Mouse (Mus musculus) layer of hippocampus, adult 2 months (tissue): Measurements from ENCODE around the gene Ambn. TPM values are rescaled to one million over a fixed set of nuclear protein-coding genes. Genes with fewer than 3 reads are reported as not detected.
"Not testable (repeated sequence)": the region's sequence is repeated elsewhere in the genome, so short reads cannot be mapped to it uniquely, and the experiment has no call there.

Source experiments
- DNase-seq, 2 experiments: peaks; one replicate each; pipeline ENCODE4 v3.0.0; 2022; ENCODE audit warnings: low spot score in 2 of 2
- H3K27ac ChIP-seq: fragments of 200-600 bp; 2 replicates; pipeline ENCODE4 v1.8.1; 2022
- H3K4me3 ChIP-seq: fragments of 200-600 bp; 2 replicates; pipeline ENCODE4 v1.8.1; 2022; ENCODE audit warnings: mild to moderate bottlenecking
- CTCF ChIP-seq: fragments of 200-600 bp; conservative IDR thresholded peaks from 2 replicates; pipeline ENCODE4 v1.8.1; 2022; ENCODE audit warnings: antibody characterized with exemption, mild to moderate bottlenecking, moderate library complexity
- long read RNA-seq, 2 experiments: library from polyadenylated mRNA; stranded (forward); transcript quantifications; one replicate each; pipeline ENCODE4 v2.0.0; 2021; ENCODE audit warnings: borderline mapping rate in 2 of 2
- total RNA-seq, 2 experiments: library from RNA; stranded (reverse); gene quantifications; 2 replicates each; pipeline ENCODE4 v1.2.3; 2021

Gene Ambn
- not detected for total RNA-seq
- long read RNA-seq, experiment 1, result 0 reads
- long read RNA-seq, experiment 2, result 0 reads

- H3K27ac ChIP-seq, result no peak within 1 kb of the TSS
- no peak within 1 kb of the TSS for H3K4me3 ChIP-seq
- no peak for DNase-seq
- TF ChIP-seq CTCF, result no peak
Measured at GRCm38 (mm10) chr5:88455691-88456090, at the start of gene Ambn. Gene Ambn, plus strand, starts transcription at chr5:88455991.

GRCm38 (mm10) chr5:88420319-88421065, 35.3 kb upstream of the Ambn start:
- Histone ChIP-seq H3K4me3 (no peak overlapping the region), H3K27ac (no peak overlapping the region)
- no peak for DNase-seq
- no peak for TF ChIP-seq CTCF

- H3K27ac ChIP-seq, H3K4me3 ChIP-seq, DNase-seq: not testable (repeated sequence)
Measured at GRCm38 (mm10) chr5:88424892-88425291, 30.9 kb upstream of the Ambn start.

GRCm38 (mm10) chr5:88426753-88427152, 29.0 kb upstream of the Ambn start:
- DNase-seq, result no peak
- Histone ChIP-seq H3K27ac (no peak overlapping the region), H3K4me3 (no peak overlapping the region)
- no peak for TF ChIP-seq CTCF

GRCm38 (mm10) chr5:88467471-88467870, 11.7 kb downstream of the Ambn start:
- Histone ChIP-seq H3K27ac (no peak overlapping the region), H3K4me3 (no peak overlapping the region)
- TF ChIP-seq CTCF, result no peak
- DNase-seq, result no peak

GRCm38 (mm10) chr5:88468807-88469704, 13.3 kb downstream of the Ambn start:
- TF ChIP-seq CTCF, result no peak
- Histone ChIP-seq H3K27ac (no peak overlapping the region), H3K4me3 (no peak overlapping the region)
- DNase-seq, result no peak

- no peak within 1 kb of the TSS for H3K4me3 ChIP-seq
- no peak within 1 kb of the TSS for H3K27ac ChIP-seq
- no peak for DNase-seq
- no peak for TF ChIP-seq CTCF
Measured at GRCm38 (mm10) chr5:88487675-88488074, 31.9 kb downstream of the Ambn start, which contains the start of gene Enam. Gene Enam, plus strand, starts transcription at chr5:88487975.

GRCm38 (mm10) chr5:88489004-88489403, 33.2 kb downstream of the Ambn start:
- no peak for DNase-seq
- no peak for TF ChIP-seq CTCF
- H3K27ac ChIP-seq, result no peak overlapping the region
- H3K4me3 ChIP-seq, result no peak overlapping the region

- TF ChIP-seq CTCF, result no peak
- Histone ChIP-seq H3K4me3 (no peak overlapping the region), H3K27ac (no peak overlapping the region)
- DNase-seq, result no peak
Measured at GRCm38 (mm10) chr5:88491111-88491510, 35.3 kb downstream of the Ambn start.

GRCm38 (mm10) chr5:88499781-88500180, 44.0 kb downstream of the Ambn start:
- DNase-seq, result no peak
- Histone ChIP-seq H3K27ac (no peak overlapping the region), H3K4me3 (no peak overlapping the region)
- TF ChIP-seq CTCF, result no peak

- DNase-seq, result no peak
Measured at GRCm38 (mm10) chr5:88508555-88508954, 52.8 kb downstream of the Ambn start.

GRCm38 (mm10) chr5:88508990-88509389, 53.2 kb downstream of the Ambn start:
- Histone ChIP-seq H3K4me3 (no peak overlapping the region), H3K27ac (no peak overlapping the region; the same call in 1 of the 2 replicates)
- TF ChIP-seq CTCF, result no peak
- no peak for DNase-seq

More at GRCm38 (mm10) chr5:88508555-88508954, 52.8 kb downstream of the Ambn start:
- H3K27ac ChIP-seq, result no peak overlapping the region; the same call in 1 of the 2 replicates
- TF ChIP-seq CTCF, result no peak
- no peak overlapping the region for H3K4me3 ChIP-seq

Other genes with a start within 250 kb of the Ambn start
- gene Gm7714, start 187.1 kb upstream of the Ambn start, total RNA-seq, result not detected
- gene Prol1, start 138.7 kb upstream of the Ambn start, total RNA-seq, result not detected
- not detected for gene Amtn, start 79.9 kb upstream of the Ambn start, total RNA-seq
- not detected for gene Enam, start 32.0 kb downstream of the Ambn start, total RNA-seq
- gene Jchain, start 71.9 kb downstream of the Ambn start, total RNA-seq, result under 1 TPM; 0.31 to 0.42 TPM
- gene Utp3, start 98.5 kb downstream of the Ambn start, total RNA-seq, result 10 to 100 TPM; 29.2 to 30.3 TPM
- gene Rufy3, start 109.0 kb downstream of the Ambn start, total RNA-seq, result 100 to 1,000 TPM; 169 TPM
- gene Grsf1, start 220.2 kb downstream of the Ambn start, total RNA-seq, result 10 to 100 TPM; 87.2 to 95.2 TPM